Mouse (Mus musculus) heart, postnatal 10 days (tissue): Measurements from ENCODE around the gene Tyk2. TPM values are rescaled to one million over a fixed set of nuclear protein-coding genes. Genes with fewer than 3 reads are reported as not detected.

Experiments used
- DNase-seq, 2 experiments: peaks; one replicate each; pipeline ENCODE4 v3.0.0; 2021
- intact Hi-C: fragments of 180-260 bp; cut with DNase I; formaldehyde crosslinking; loops from one replicate; pipeline ENCODE4 v1.15.1; 2025
- microRNA-seq, 2 experiments: library from miRNA; unstranded; fragments of <30 nt; microRNA quantifications; one replicate each; pipeline ENCODE4 v1.2.0; 2022
- total RNA-seq, 2 experiments: library from RNA; stranded (reverse); gene quantifications; 2 replicates each; pipeline ENCODE4 v1.2.3; 2021

Tyk2 gene
- total RNA-seq, 2 experiments from 2014 or later: 8.9 to 9.5 TPM

DNA sequence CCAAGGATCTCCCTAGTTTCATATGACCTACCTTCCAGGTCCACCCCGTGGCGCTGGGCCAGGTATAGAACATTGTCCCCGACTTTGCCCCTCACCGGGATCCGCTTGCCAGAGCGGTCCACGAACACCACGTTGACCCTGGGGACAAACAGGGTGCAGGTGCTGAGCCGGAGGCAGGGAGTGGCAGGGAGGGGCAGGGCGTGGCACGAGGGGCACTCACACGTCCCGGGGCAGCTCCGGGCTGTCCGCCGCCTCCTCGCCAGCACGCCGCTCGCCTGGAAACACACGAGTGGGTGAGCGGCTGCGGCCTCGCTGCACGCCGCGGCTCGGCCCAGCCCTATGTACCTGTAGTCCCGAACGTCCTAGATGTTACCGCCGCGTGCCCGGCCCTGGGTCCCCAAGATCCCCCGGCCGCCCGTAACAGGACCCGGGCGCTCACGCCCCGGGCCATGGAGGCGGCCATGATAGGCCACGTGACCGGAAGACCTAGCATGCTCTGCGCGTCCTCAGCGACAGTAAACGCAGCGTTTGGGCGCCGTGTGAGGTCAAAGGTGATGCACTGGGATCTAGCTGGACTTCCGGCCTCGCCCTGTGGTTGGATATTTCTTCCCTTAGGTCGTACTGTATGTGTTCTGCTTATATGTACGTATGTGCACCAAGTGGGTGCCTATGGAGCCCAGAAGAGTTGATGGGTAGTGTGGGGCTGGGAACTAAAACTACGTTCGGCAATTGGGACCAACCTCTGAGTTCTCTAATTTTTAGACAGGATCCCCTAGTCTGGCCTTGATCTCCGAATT, 57.8 kb downstream of the Tyk2 start, which contains the start of the genes Gm49373 and Fdx1l:
Gm49373 (minus strand) TSS at position 53 of the 797 bp plus-strand sequence.
Fdx1l (minus strand) TSS at position 571 of the 797 bp plus-strand sequence.
- intact Hi-C loops: loop anchor here (2.0 kb wide), 1 partner anchor 42 kb away; no protein-coding TSS in a partner anchor
- DNase-seq: peak; percentile 92 to 94

DNA sequence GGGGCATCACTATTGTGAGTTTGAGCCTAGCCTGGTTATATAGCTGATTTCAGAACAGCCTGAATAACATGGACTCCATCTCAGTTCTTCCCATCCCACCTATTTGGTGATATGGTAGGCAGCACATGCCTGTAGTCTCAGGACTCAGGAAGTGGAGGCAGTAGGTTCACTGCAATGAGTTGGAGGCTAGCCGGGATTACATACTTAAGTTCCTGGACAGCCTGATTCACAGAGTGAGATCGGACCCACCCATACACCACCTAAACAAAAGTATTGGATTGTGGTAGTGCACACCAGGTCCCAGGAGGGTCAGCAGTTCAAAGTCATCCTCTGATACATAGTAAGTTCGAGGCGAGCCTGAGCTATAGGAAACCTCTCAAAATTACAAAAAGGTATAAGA, 58.4 kb downstream of the Tyk2 start:
- intact Hi-C loops: loop anchor here (2.0 kb wide), 1 partner anchor 42 kb away; no protein-coding TSS in a partner anchor
- DNase-seq: peak in 1 of 2 experiments; percentile 18

DNA sequence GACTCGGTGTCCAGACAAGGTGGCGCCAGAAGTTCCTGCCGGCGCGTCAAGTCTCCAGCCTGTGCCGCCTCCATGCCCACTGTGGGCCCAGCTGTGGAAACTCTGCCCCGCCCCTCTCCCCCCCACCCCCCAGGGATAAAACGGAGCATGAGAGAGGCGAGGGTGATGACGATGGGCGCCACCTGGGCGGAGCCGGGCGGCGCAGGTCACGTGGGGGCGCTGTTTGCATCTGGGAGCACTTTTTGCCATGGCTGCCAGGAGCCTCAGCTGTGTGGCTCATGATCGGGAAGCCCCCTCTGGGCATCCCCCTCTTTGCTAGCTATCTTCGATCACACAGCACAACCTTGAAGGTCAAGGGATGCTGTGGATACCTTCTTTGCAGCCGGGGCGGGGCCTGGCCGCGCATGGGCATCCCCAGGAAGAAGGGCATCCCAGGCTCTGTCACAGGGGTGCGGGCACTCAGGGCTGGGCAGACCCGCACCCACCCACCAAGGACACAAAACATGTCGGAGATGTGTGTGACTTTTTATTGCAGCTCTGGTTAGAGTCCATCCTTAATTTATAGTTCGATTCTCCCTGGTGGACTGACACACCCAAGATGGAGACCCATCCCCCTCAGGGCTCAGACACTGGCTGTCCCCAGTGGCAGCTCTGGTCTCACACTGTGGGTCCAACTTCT, 63.9 kb downstream of the Tyk2 start, which contains the start of gene Zglp1:
Zglp1 (minus strand) TSS at position 88 of the 679 bp plus-strand sequence.
- intact Hi-C loops: no loop called here
- no peak for DNase-seq

DNA sequence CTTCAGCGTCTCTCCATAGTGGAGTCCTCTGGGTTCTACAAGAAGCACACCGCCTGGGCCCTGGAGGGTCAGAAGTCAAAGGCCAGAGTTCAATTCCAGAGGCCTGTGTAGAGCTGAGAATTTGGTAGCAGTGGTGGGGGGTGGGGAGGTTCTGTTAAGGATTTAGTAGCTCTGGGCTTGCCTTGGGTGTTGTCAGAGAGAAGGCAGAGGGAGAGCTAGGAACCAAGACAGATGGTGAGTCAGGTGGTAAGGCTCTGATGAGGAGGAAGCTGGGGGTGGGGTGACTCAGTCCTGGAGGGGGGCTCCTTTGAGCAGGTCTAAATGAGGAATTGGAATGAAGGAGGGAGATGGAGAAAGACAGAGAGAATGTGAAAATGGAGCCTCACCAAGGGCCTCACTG, 68.1 kb downstream of the Tyk2 start:
- no peak for DNase-seq
- intact Hi-C loops: no loop called here

Small RNAs within 50 kb of the gene (microRNA-seq; reads per million reads assigned to microRNA genes)
- 0 to 0.70 reads per million in 2 experiments for gene Mir7082

Other genes starting within 250 kb of the Tyk2 start
- gene Ppan, start 243.1 kb downstream of the Tyk2 start, total RNA-seq: 10 to 100 TPM; 13.2 to 13.9 TPM
- 100 to 1,000 TPM; 109 to 113 TPM for gene Eif3g, start 232.6 kb downstream of the Tyk2 start, total RNA-seq
- 10 to 100 TPM; 28.9 to 30.6 TPM for gene Dnmt1, start 171.4 kb downstream of the Tyk2 start, total RNA-seq
- 10 to 100 TPM; 10.2 to 11.0 TPM for gene S1pr2, start 154.5 kb downstream of the Tyk2 start, total RNA-seq
- gene Mrpl4, start 128.5 kb downstream of the Tyk2 start, total RNA-seq: 100 to 1,000 TPM; 103 to 104 TPM
- gene Icam1, start 115.3 kb downstream of the Tyk2 start, total RNA-seq: 1 to 10 TPM; 8.9 to 9.5 TPM
- under 1 TPM; 0.53 to 0.79 TPM for gene Icam4, start 101.9 kb downstream of the Tyk2 start, total RNA-seq
- gene Icam5, start 99.2 kb downstream of the Tyk2 start, total RNA-seq: under 1 TPM; 0.10 to 0.12 TPM
- gene Zglp1, start 64.2 kb downstream of the Tyk2 start, total RNA-seq: not detected
- gene Gm49373, start 58.1 kb downstream of the Tyk2 start, total RNA-seq: under 1 TPM; 0.31 to 0.32 TPM
- gene Fdx1l, start 57.6 kb downstream of the Tyk2 start, total RNA-seq: 10 to 100 TPM; 29.3 to 31.7 TPM
- gene Gm38431, start 39.2 kb downstream of the Tyk2 start, total RNA-seq: under 1 TPM; 0.64 to 0.77 TPM
- gene Raver1, start 39.2 kb downstream of the Tyk2 start, total RNA-seq: 10 to 100 TPM; 38.6 to 39.4 TPM
- gene Cdc37, start 18.7 kb upstream of the Tyk2 start, total RNA-seq: 100 to 1,000 TPM; 167 to 169 TPM
- gene Pde4a, start 34.5 kb upstream of the Tyk2 start, total RNA-seq: 10 to 100 TPM; 21.3 to 28.2 TPM
- gene Keap1, start 108.1 kb upstream of the Tyk2 start, total RNA-seq: 10 to 100 TPM; 38.5 to 39.5 TPM
- gene S1pr5, start 117.2 kb upstream of the Tyk2 start, total RNA-seq: under 1 TPM; 0.41 to 0.50 TPM
- gene Atg4d, start 134.1 kb upstream of the Tyk2 start, total RNA-seq: 10 to 100 TPM; 67.6 to 69.6 TPM
- gene Kri1, start 156.7 kb upstream of the Tyk2 start, total RNA-seq: 10 to 100 TPM; 18.9 to 19.7 TPM
- gene Cdkn2d, start 160.2 kb upstream of the Tyk2 start, total RNA-seq: 10 to 100 TPM; 24.5 to 25.3 TPM
- not detected for gene Ap1m2, start 181.1 kb upstream of the Tyk2 start, total RNA-seq
- gene Slc44a2, start 189.5 kb upstream of the Tyk2 start, total RNA-seq: 10 to 100 TPM; 86.7 to 95.4 TPM
- gene Ilf3, start 236.6 kb upstream of the Tyk2 start, total RNA-seq: 10 to 100 TPM; 41.3 to 51.0 TPM